Mouse (Mus musculus) lung, postnatal 0 days (tissue): Measurements from ENCODE around the gene Drosha. TPM values are rescaled to one million over a fixed set of nuclear protein-coding genes. Genes with fewer than 3 reads are reported as not detected.
"Not testable (repeated sequence)": the region's sequence is repeated elsewhere in the genome, so short reads cannot be mapped to it uniquely, and the experiment has no call there.

Experiments
- ATAC-seq: fragments of 200-750 bp; cut with Nextera tagmentation; 2 replicates; pipeline ENCODE4 v1.8.0; 2017; ENCODE audit warnings: moderate library complexity
- DNase-seq: peaks from one replicate; pipeline ENCODE4 v3.0.0-alpha.2; 2016; ENCODE audit warnings: low spot score
- H3K27ac ChIP-seq: fragments of 300-500 bp; sonication (generic); 2 replicates; pipeline ENCODE4 v1.5.1; 2014; ENCODE audit warnings: antibody characterized with exemption, mild to moderate bottlenecking, low read length, mixed read lengths
- H3K27me3 ChIP-seq: fragments of 300-500 bp; sonication (generic); replicated peaks from 2 replicates; pipeline ENCODE4 v1.6.1; 2014; ENCODE audit warnings: low read length, mixed read lengths; ENCODE audit not compliant: insufficient read depth
- H3K36me3 ChIP-seq: fragments of 300-500 bp; sonication (generic); 2 replicates; pipeline ENCODE4 v1.6.1; 2014; ENCODE audit warnings: low read length, mixed read lengths; ENCODE audit not compliant: insufficient read depth
- H3K4me1 ChIP-seq: fragments of 300-500 bp; sonication (generic); 2 replicates; pipeline ENCODE4 v1.6.1; 2014; ENCODE audit warnings: antibody characterized with exemption, low read depth, low read length, mixed read lengths; ENCODE audit not compliant: insufficient read depth
- H3K4me2 ChIP-seq: fragments of 300-500 bp; sonication (generic); replicated peaks from 2 replicates; pipeline ENCODE4 v1.6.1; 2014; ENCODE audit warnings: low read depth, mild to moderate bottlenecking, low read length, moderate library complexity, mixed read lengths
- H3K4me3 ChIP-seq: fragments of 300-500 bp; sonication (generic); 2 replicates; pipeline ENCODE4 v1.5.1; 2014; ENCODE audit warnings: low read depth, low read length
- H3K9ac ChIP-seq: fragments of 300-500 bp; sonication (generic); replicated peaks from 2 replicates; pipeline ENCODE4 v1.6.1; 2014; ENCODE audit warnings: low read depth, mild to moderate bottlenecking
- H3K9me3 ChIP-seq: fragments of 300-500 bp; sonication (generic); 2 replicates; pipeline ENCODE4 v1.6.1; 2016; ENCODE audit warnings: low read length, mixed read lengths
- CTCF ChIP-seq: IDR thresholded peaks from 2 replicates; pipeline ENCODE4 v1.5.1; 2016; ENCODE audit warnings: antibody characterized with exemption, mild to moderate bottlenecking
- EP300 ChIP-seq: IDR thresholded peaks from 2 replicates; pipeline ENCODE4 v1.6.1; 2016; ENCODE audit warnings: antibody characterized with exemption, mild to moderate bottlenecking, control low read depth
- WGBS: fragments of 180-500 bp; shearing (Covaris S2); extraction: QIAGEN DNeasy Blood & Tissue Kit; methylation state at CpG from one replicate; pipeline ENCODE4 v1.1.7; 2014; 5-methylcytosine and 5-hydroxymethylcytosine counted together
- polyA plus RNA-seq: library from polyadenylated mRNA; unstranded; fragments of >200 nt; fragmentation: Nextera tagmentation; extraction: Ambion mirVana; gene quantifications from 2 replicates; pipeline ENCODE4 v1.2.1, GENCODE M21; 2015

Drosha gene
- polyA plus RNA-seq, 1 experiment from 2014 or later = 9.7 TPM

DNA sequence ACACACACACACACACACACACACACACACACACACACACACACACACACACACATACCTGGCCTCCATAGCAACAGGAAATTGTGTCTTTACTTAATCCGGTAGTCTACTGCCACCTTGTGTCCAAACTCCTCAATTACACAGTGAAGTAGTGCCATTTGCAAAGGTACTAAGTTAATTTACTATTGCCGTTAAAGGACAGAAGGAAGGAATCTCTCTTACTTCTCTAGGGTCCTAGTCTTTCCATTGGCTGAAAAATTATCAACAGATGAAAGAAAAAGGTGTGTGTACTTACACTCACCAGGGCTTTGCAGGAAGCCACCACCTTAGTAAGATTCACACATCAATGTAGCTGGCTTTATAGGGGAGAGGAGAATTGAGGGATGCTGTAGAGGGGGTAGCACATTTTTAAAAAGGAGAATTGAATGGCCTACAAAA is 29.1 kb upstream of the Drosha start:
- no peaks in the 10 kb centered on the region for H3K27me3 ChIP-seq
- H3K9me3 ChIP-seq = no peaks in the 10 kb centered on the region
- no peak overlapping the region for H3K9ac ChIP-seq
- no peak overlapping the region for H3K27ac ChIP-seq
- no peak overlapping the region for H3K4me2 ChIP-seq
- H3K4me1 ChIP-seq = no peaks in the 10 kb centered on the region
- ATAC-seq (peak; percentile 41; the same call in 1 of the 2 replicates), DNase-seq (peak; percentile 90)
- no peaks in the 10 kb centered on the region for H3K36me3 ChIP-seq
- TF ChIP-seq EP300 = no peak
- peak; percentile 88 for TF ChIP-seq CTCF
- 0% methylated on average over 2 of the region's 2 CpGs for WGBS
- H3K4me3 ChIP-seq = no peak overlapping the region

DNA sequence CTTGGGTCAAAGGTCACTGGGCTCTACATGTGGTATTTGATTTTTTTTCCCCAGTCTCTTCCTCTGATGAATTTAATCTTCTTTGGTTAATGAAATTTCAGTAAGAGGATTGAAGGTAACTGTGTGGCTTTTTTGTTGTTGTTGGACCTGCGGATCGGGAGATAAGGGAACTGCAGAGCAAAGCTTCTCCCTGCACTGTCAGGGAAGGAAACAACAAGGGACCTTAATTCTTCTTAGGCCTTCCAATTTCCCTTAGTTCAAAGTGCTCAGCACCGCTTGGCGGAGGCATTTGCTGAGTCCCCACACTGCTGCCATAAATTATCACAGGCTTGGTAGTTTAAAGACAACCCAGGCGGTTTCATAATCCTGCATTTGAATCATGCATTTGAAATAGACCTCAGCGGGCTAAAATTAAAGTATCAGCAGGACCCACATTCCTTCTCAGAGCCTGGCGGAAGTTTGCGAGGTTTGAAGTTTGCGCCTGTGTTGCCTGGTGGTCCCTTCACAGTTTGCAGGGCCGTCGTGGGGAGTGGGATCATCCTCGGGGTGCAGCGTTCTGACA is 28.6 kb upstream of the Drosha start:
- Histone ChIP-seq H3K4me2 (no peak overlapping the region), H3K27me3 (no peaks in the 10 kb centered on the region), H3K36me3 (no peaks in the 10 kb centered on the region), H3K9ac (no peak overlapping the region), H3K9me3 (no peaks in the 10 kb centered on the region), H3K27ac (no peak overlapping the region), H3K4me1 (no peaks in the 10 kb centered on the region), H3K4me3 (no peak overlapping the region)
- 55% methylated on average over 13 of the region's 13 CpGs for WGBS
- no peak for TF ChIP-seq CTCF
- TF ChIP-seq EP300 = no peak
- ATAC-seq (no peak), DNase-seq (no peak)

DNA sequence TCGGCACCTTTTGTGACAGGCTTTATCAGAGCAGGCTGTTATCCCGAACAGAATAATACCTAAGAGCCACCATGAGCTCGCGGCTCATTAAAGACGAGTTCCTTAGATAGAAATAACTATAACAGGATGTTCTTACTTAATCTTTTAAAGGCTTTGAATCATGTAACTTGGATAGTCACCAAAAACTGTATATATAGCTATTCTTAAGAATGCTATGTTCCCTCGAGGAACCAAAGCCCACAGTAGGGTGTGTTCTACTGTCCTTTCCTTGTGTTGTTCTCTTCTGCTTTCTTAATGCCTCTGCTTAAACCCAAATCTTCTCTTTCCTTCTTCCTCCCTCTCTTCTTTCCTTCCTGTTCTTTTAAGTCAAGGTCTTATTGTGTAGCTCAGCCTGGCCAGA is 26.6 kb upstream of the Drosha start:
- no peaks in the 10 kb centered on the region for H3K9me3 ChIP-seq
- H3K27ac ChIP-seq = no peak overlapping the region
- ATAC-seq (no peak), DNase-seq (no peak)
- no peak for TF ChIP-seq CTCF
- TF ChIP-seq EP300 = no peak
- 55% methylated on average over 6 of the region's 6 CpGs for WGBS
- H3K4me1 ChIP-seq = no peaks in the 10 kb centered on the region
- no peaks in the 10 kb centered on the region for H3K27me3 ChIP-seq
- H3K4me3 ChIP-seq = no peak overlapping the region
- H3K9ac ChIP-seq = no peak overlapping the region
- H3K4me2 ChIP-seq = no peak overlapping the region
- H3K36me3 ChIP-seq = no peaks in the 10 kb centered on the region

DNA sequence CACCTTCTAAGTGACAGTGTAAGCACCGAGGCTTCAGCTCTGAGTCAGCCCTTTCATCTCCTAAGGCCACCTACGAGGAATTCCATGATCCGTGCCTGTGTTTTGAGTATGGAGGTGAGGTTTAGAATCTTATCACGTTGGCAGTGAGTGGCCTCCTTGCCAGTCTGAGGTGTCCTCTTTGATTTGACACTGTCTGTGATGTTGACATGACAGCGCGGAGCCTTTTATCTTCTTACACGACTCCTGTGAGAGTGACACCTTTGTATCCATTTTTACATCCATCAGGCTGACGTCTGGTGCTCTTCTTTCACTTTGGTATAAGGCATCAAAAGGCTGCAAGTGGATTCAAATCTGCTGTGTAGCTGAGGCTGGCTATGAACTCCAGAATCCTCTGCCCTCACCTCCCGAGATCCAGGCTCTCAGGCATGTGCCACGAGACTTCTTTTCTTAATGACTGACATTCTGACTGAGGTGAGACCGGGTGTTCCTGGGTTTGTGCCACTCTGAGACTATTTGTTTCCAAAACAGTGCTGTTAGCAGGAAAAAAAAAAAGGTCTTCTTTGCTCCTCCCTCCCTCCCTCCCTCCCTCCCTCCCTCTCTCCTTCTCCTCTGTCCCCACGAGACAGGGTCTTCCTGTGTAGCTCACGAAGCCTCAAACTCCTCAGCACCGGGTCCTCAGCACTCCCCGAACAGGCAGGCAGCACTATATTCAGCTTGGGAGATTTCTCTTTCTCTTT is 24.0 kb upstream of the Drosha start:
- WGBS = 28% methylated on average over 15 of the region's 15 CpGs
- TF ChIP-seq EP300 (no peak), CTCF (no peak)
- Histone ChIP-seq H3K27me3 (no peaks in the 10 kb centered on the region), H3K9me3 (no peaks in the 10 kb centered on the region), H3K27ac (no peak overlapping the region), H3K4me3 (no peak overlapping the region), H3K4me2 (no peak overlapping the region), H3K9ac (no peak overlapping the region), H3K36me3 (no peaks in the 10 kb centered on the region), H3K4me1 (no peaks in the 10 kb centered on the region)
- ATAC-seq (no peak), DNase-seq (no peak)

DNA sequence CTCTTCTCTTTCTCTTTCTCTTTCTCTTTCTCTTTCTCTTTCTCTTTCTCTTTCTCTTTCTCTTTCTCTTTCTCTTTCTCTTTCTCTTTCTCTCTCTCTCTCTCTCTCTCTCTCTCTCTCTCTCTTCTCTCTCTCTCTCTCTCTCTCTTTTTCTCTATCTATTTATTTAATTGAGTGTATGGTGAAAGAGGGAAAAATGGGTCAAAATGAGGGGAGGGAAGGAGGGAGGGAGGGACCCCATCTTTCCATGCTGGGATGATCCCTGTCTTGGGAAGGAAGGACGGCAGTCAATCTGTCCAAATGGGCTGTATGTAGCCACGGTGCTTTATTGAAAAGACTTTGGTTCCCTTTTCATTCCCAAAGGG is 23.5 kb upstream of the Drosha start:
- not testable (repeated sequence) for H3K27me3 ChIP-seq, H3K36me3 ChIP-seq, ATAC-seq, DNase-seq, H3K9ac ChIP-seq, H3K4me1 ChIP-seq, H3K9me3 ChIP-seq, H3K4me2 ChIP-seq, H3K4me3 ChIP-seq, H3K27ac ChIP-seq
- 78% methylated on average over 2 of the region's 2 CpGs for WGBS

DNA sequence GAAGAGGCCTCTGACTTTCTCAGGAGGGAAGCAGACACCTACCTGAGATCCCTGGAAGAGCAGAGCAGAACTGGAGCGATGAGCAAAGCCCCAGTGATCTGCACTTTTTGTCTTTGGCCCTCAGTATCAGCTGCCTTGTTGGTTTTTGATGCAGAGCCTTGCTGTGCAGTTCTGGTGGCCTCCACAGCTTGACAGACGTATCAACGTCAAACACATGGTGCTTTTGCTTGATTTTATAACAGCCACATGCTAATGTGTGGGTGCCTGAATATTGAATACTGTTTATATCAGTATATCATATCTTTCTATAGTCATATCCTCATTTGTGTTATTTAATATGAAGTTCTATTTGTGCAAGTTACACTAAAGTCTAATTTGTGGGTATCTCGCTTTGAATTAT is 19.5 kb upstream of the Drosha start:
- ATAC-seq (no peak), DNase-seq (no peak)
- no peaks in the 10 kb centered on the region for H3K27me3 ChIP-seq
- TF ChIP-seq EP300 (no peak), CTCF (no peak)
- no peak overlapping the region for H3K9ac ChIP-seq
- H3K4me1 ChIP-seq = no peaks in the 10 kb centered on the region
- H3K4me2 ChIP-seq = no peak overlapping the region
- no peak overlapping the region for H3K4me3 ChIP-seq
- no peaks in the 10 kb centered on the region for H3K9me3 ChIP-seq
- WGBS = 84% methylated on average over 4 of the region's 4 CpGs
- H3K27ac ChIP-seq = no peak overlapping the region
- H3K36me3 ChIP-seq = no peaks in the 10 kb centered on the region
